ENCODE assay signal across 7 mouse cellular contexts in genomic region chr19:6342276-6342933, GRCm38 (mm10). TPM values are rescaled to one million over a fixed set of nuclear protein-coding genes. Genes with fewer than 3 reads are reported as not detected.
A peak's percentile ranks its signal among the peaks of the same experiment; 100 is the strongest.
DNase-seq lines count a peak whose midpoint lies in the region; ATAC-seq and TF ChIP-seq lines count a peak whose summit lies in the region.

No protein-coding gene starts in this region.

- intact Hi-C loops in left cerebral cortex, adult 2 months (cut with DNase I): no loop called here

- no peak for DNase-seq in left cerebral cortex, adult 2 months (ENCODE audit: extremely low spot score in 1 of 2, low spot score in 2 of 2)
- DNase-seq in left cerebral cortex, adult 11 months (ENCODE audit: low spot score): no peak
- DNase-seq in hindbrain, embryonic 14.5 days (ENCODE audit: low spot score): no peak
- no peak for DNase-seq in stomach, postnatal 0 days (ENCODE audit: low spot score)
- no peak for DNase-seq in adrenal gland, adult 18-20 months (ENCODE audit: low spot score in 2 of 2)
- no peak for DNase-seq in urinary bladder, postnatal 4 days (ENCODE audit: low spot score in 2 of 2)

- no peak for TF ChIP-seq CTCF in left cerebral cortex, adult 2 months (IDR thresholded peaks at IDR 0.05)
- no peak for TF ChIP-seq CTCF in stomach, postnatal 0 days (IDR thresholded peaks at IDR 0.05; ENCODE audit: low read depth)

- H3K9ac ChIP-seq in hindbrain, embryonic 14.5 days: no peak overlapping the region
- H3K9ac ChIP-seq in lung, embryonic 15.5 days: peak overlapping the region; percentile 53; the same call in 1 of the 2 replicates
- 0 out of 2 replicates have a peak overlapping the region, but pooled peaks have one; percentile 76 for H3K9ac ChIP-seq in stomach, postnatal 0 days (ENCODE audit: low read length)

- 0 out of 2 replicates have a peak overlapping the region, but pooled peaks have one; percentile 83 for H3K4me2 ChIP-seq in hindbrain, embryonic 14.5 days (replicated peaks)
- H3K4me2 ChIP-seq in lung, embryonic 15.5 days: peak overlapping the region; percentile 78
- 0 out of 2 replicates have a peak overlapping the region, but pooled peaks have one; percentile 90 for H3K4me2 ChIP-seq in stomach, postnatal 0 days (replicated peaks; ENCODE audit: low read depth)

- peaks cover 10% of the 10 kb centered on the region; the same call in 1 of the 2 replicates for H3K4me1 ChIP-seq in hindbrain, embryonic 14.5 days (replicated peaks; ENCODE audit: control insufficient read depth, insufficient read depth, low read length)
- H3K4me1 ChIP-seq in lung, embryonic 15.5 days: peaks cover 15% of the 10 kb centered on the region
- no peaks in the 10 kb centered on the region for H3K4me1 ChIP-seq in stomach, postnatal 0 days (replicated peaks; ENCODE audit: control insufficient read depth, insufficient read depth)

- 80% methylated on average over 5 of the region's 5 CpGs for WGBS in hindbrain, embryonic 14.5 days
- WGBS in lung, embryonic 15.5 days: 68% methylated on average over 5 of the region's 5 CpGs
- 79% methylated on average over 5 of the region's 5 CpGs for WGBS in stomach, postnatal 0 days

- no peak for ATAC-seq in hindbrain, embryonic 14.5 days (ENCODE audit: low FRiP score)
- ATAC-seq in lung, embryonic 15.5 days (ENCODE audit: borderline replicate concordance, extremely low read depth, low FRiP score, low TSS enrichment): no peak
- ATAC-seq in stomach, postnatal 0 days (ENCODE audit: low FRiP score, low TSS enrichment): no peak

- TF ChIP-seq EP300 in stomach, postnatal 0 days (optimal IDR thresholded peaks at IDR 0.05): no peak

- peak overlapping the region; percentile 28; the same call in 1 of the 2 replicates for H3K27ac ChIP-seq in left cerebral cortex, adult 2 months
- H3K27ac ChIP-seq in hindbrain, embryonic 14.5 days: no peak overlapping the region
- H3K27ac ChIP-seq in lung, embryonic 15.5 days: no peak overlapping the region
- H3K27ac ChIP-seq in stomach, postnatal 0 days (replicated peaks): no peak overlapping the region

- H3K9me3 ChIP-seq in hindbrain, embryonic 14.5 days (ENCODE audit: control insufficient read depth, low read length): no peaks in the 10 kb centered on the region
- H3K9me3 ChIP-seq in lung, embryonic 15.5 days: no peaks in the 10 kb centered on the region
- no peaks in the 10 kb centered on the region for H3K9me3 ChIP-seq in stomach, postnatal 0 days (ENCODE audit: control insufficient read depth, low read length)

- H3K27me3 ChIP-seq in hindbrain, embryonic 14.5 days (ENCODE audit: control insufficient read depth, insufficient read depth, low read length): no peaks in the 10 kb centered on the region
- no peaks in the 10 kb centered on the region for H3K27me3 ChIP-seq in lung, embryonic 15.5 days
- H3K27me3 ChIP-seq in stomach, postnatal 0 days (ENCODE audit: control insufficient read depth, insufficient read depth, low read length): no peaks in the 10 kb centered on the region

- peak overlapping the region; percentile 81 for H3K4me3 ChIP-seq in left cerebral cortex, adult 2 months
- H3K4me3 ChIP-seq in hindbrain, embryonic 14.5 days (replicated peaks; ENCODE audit: low read length): no peak overlapping the region
- H3K4me3 ChIP-seq in lung, embryonic 15.5 days: peak overlapping the region; percentile 61
- no peak overlapping the region for H3K4me3 ChIP-seq in stomach, postnatal 0 days (ENCODE audit: low read depth, low read length)

- peaks cover 80% of the 10 kb centered on the region for H3K36me3 ChIP-seq in hindbrain, embryonic 14.5 days (replicated peaks; ENCODE audit: control insufficient read depth, insufficient read depth)
- peaks cover 36% of the 10 kb centered on the region for H3K36me3 ChIP-seq in lung, embryonic 15.5 days
- H3K36me3 ChIP-seq in stomach, postnatal 0 days (ENCODE audit: control insufficient read depth, insufficient read depth, low read length): peaks cover 15% of the 10 kb centered on the region; the same call in 1 of the 2 replicates

RNA-seq across cellular contexts. Expression of gene Map4k2, which starts 1.5 kb away (rescaled TPM):
- 100 to 1,000 TPM in 1 of 2 experiments, 10 to 100 TPM in 1; 94.9 to 108 TPM for total RNA-seq in left cerebral cortex, adult 2 months (2021)
- 12.4 and 15.4 TPM in 2 replicates for polyA plus RNA-seq in hindbrain, embryonic 14.5 days (2014; fragmentation: Nextera tagmentation; extraction: Ambion mirVana)
- 19.2 and 22.9 TPM in 2 replicates for polyA plus RNA-seq in lung, embryonic 15.5 days (2015; fragmentation: Nextera tagmentation; extraction: Ambion mirVana)
- 5.2 and 5.7 TPM in 2 replicates for polyA plus RNA-seq in stomach, postnatal 0 days (2015; fragmentation: Nextera tagmentation; extraction: Ambion mirVana)
- 10 to 100 TPM; 31.1 to 40.1 TPM for total RNA-seq in adrenal gland, adult 18-20 months (2021)

RNA-seq across cellular contexts. Expression of gene Men1, which starts 7.6 kb away (rescaled TPM):
- total RNA-seq in left cerebral cortex, adult 2 months (2021): 10 to 100 TPM; 64.7 to 72.5 TPM
- polyA plus RNA-seq in hindbrain, embryonic 14.5 days (2014; fragmentation: Nextera tagmentation; extraction: Ambion mirVana): 46.7 and 51.5 TPM in 2 replicates
- 82.6 and 85.7 TPM in 2 replicates for polyA plus RNA-seq in lung, embryonic 15.5 days (2015; fragmentation: Nextera tagmentation; extraction: Ambion mirVana)
- 27.1 and 27.9 TPM in 2 replicates for polyA plus RNA-seq in stomach, postnatal 0 days (2015; fragmentation: Nextera tagmentation; extraction: Ambion mirVana)
- 10 to 100 TPM; 48.2 to 54.2 TPM for total RNA-seq in adrenal gland, adult 18-20 months (2021)

RNA-seq across cellular contexts. Expression of gene Sf1, which starts 21.1 kb away (rescaled TPM):
- total RNA-seq in left cerebral cortex, adult 2 months (2021): 100 to 1,000 TPM; 208 to 212 TPM
- 103 and 112 TPM in 2 replicates for polyA plus RNA-seq in hindbrain, embryonic 14.5 days (2014; fragmentation: Nextera tagmentation; extraction: Ambion mirVana)
- polyA plus RNA-seq in lung, embryonic 15.5 days (2015; fragmentation: Nextera tagmentation; extraction: Ambion mirVana): 133 and 136 TPM in 2 replicates
- polyA plus RNA-seq in stomach, postnatal 0 days (2015; fragmentation: Nextera tagmentation; extraction: Ambion mirVana): 42.3 and 52.0 TPM in 2 replicates
- 100 to 1,000 TPM; 233 to 277 TPM for total RNA-seq in adrenal gland, adult 18-20 months (2021)

RNA-seq across cellular contexts. Expression of gene Cdc42bpg, which starts 36.1 kb away (rescaled TPM):
- total RNA-seq in left cerebral cortex, adult 2 months (2021): 1 to 10 TPM; 3.4 to 4.1 TPM
- 0.56 and 0.63 TPM in 2 replicates for polyA plus RNA-seq in hindbrain, embryonic 14.5 days (2014; fragmentation: Nextera tagmentation; extraction: Ambion mirVana)
- polyA plus RNA-seq in lung, embryonic 15.5 days (2015; fragmentation: Nextera tagmentation; extraction: Ambion mirVana): 0.77 and 0.92 TPM in 2 replicates
- 1.3 and 1.9 TPM in 2 replicates for polyA plus RNA-seq in stomach, postnatal 0 days (2015; fragmentation: Nextera tagmentation; extraction: Ambion mirVana)
- 10 to 100 TPM; 15.1 to 19.3 TPM for total RNA-seq in adrenal gland, adult 18-20 months (2021)

RNA-seq across cellular contexts. Expression of gene Pygm, which starts 41.8 kb away (rescaled TPM):
- total RNA-seq in left cerebral cortex, adult 2 months (2021): 10 to 100 TPM; 28.4 to 32.7 TPM
- 6.2 and 6.8 TPM in 2 replicates for polyA plus RNA-seq in hindbrain, embryonic 14.5 days (2014; fragmentation: Nextera tagmentation; extraction: Ambion mirVana)
- 17.7 and 22.3 TPM in 2 replicates for polyA plus RNA-seq in lung, embryonic 15.5 days (2015; fragmentation: Nextera tagmentation; extraction: Ambion mirVana)
- 8.0 and 10.5 TPM in 2 replicates for polyA plus RNA-seq in stomach, postnatal 0 days (2015; fragmentation: Nextera tagmentation; extraction: Ambion mirVana)
- 10 to 100 TPM; 55.0 to 65.0 TPM for total RNA-seq in adrenal gland, adult 18-20 months (2021)

Comparison
In these comparisons a context has a peak if more than half of its experiments do, and no peak if none do; other contexts are left out.
1. H3K4me3 ChIP-seq: peak in left cerebral cortex, adult 2 months (single experiment) and lung, embryonic 15.5 days (single experiment); none in hindbrain, embryonic 14.5 days (single experiment) and stomach, postnatal 0 days (single experiment).
2. Peak in every context shown above with its lines, with median percentiles within 50 percentile points of each other: H3K4me2 ChIP-seq.